Mouse (Mus musculus) naive thymus-derived CD4-positive, alpha-beta T cell, adult 2 months (primary cell): ENCODE measurements around the gene Mertk.
"Not testable (repeated sequence)": the region's sequence is repeated elsewhere in the genome, so short reads cannot be mapped to it uniquely, and the experiment has no call there.

Experiments used
- DNase-seq: peaks from one replicate; pipeline ENCODE4 v3.0.0-alpha.2; 2011; ENCODE audit warnings: low read depth

Gene Mertk

DNA sequence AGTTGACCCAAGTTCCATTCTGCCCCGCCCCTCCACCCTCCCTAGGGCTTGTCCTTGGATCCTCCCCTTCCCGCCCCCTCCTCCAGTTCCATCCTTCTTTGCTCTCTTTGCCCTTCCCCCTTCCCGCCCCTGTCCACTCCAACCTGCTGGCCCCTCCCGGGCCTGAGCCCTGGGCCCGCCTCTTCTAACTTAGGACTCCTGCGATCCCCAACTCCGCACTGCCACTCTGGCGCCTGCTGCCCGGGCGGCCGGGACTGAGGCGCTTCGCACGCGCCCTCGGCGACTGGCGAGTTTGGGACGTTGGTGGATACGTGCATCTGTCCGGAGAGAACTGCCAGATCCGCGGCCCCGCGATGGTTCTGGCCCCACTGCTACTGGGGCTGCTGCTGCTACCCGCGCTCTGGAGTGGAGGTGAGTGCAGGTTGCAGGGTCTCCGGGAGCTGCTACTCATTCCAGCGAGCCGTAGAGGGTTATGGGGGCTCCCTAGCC is at the start of gene Mertk:
Gene Mertk, plus strand, starts transcription at position 264 of the 489 bp plus-strand sequence.
- no peak for DNase-seq

DNA sequence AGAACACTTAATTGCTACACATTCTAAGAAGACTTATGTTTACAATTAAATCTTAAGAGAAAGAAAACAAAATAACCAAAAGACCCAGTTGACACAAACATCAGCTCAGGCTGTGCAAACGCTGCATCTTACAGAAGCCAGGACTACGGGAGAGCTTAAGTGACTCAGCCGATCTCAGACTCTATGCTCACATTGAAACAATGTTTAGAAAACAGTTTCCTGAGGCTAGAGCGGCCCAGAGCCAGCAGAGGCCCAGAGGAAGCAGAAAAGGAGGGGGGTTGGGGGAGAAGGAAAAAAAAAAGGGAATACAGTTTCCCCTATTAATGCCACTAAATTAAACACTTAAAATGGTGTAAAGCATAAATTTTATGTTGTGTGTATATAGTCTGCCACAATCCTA is 18.1 kb upstream of the Mertk start:
- DNase-seq = no peak

DNA sequence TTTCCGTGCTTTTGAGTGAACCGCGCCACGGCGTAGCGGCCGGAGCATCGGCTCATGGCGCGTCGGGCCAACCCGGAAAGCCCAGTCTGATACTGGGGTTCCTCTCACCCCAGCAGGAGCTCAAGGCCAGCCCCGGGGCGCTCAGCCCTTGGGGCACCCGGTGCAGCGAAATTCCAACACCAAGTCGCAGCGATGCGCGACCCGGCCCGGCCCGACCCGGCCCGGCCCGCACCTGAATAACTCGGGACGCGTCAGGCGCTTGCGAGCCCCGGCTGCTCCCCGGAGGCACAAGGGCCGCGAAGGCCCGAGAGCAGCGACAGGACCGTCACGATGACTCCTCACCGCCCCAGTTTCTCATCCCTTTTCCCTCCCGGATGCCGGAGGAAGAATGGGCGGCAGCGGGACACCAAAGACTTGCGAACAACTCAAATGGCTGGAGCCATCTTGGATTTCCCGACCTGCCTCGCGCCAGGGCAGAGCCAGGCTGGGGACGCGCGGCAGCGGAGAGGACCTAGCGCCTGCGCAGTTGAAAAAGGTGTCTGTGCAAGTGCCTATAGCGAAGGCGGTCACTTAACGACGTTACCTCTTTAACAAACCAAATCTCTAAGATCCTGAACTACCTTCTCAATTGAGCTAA is 11.7 kb upstream of the Mertk start, which contains the start of gene Anapc1:
Gene Anapc1, minus strand, starts transcription at position 471 of the 637 bp plus-strand sequence.
- DNase-seq = peak; percentile 92

DNA sequence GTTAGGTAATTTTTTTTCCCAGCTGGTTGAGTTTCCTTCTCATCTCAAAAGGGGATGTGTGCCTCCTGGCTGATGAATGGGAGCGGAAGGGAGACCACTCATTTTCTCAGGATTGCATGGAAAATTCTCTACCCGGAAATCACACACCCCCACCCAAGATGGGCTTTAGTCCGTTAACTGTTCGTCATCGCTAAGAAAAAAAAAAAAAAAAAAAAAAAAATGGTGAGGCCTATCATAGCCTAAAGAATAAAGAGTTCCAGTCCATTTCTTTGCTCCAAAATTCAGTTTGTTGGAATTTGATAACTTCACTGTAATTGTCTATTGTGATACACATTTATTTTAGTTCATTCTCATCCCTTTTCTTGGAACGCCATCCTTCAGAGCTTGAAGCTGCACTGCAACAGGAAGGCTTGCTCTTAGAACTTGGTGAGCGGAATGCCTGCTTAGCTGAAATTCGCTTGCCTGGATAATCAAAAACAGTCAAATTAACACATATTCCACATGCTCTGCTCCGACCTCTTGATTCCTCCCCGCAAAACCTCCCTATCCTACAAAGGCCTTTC is 11.1 kb upstream of the Mertk start:
- peak; percentile 21 for DNase-seq

DNA sequence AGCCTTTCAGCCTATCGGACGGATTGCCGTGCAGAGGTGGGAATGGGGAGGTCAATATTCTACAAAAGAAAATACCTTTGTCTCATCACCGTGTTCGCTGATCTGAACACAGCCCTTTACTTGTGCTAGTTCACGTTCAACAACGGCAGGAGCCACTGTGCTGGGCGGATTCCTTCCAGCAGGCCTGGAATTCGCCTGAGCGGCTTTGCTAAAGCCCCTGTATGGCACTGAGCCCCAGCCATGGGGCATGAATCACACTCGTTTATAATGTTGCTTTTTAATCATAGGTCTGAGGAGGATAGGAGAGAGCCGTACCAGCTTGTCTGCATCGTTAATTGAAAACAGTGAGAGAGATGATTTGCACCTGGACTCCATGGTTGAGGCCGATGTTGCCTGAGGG is 6.4 kb upstream of the Mertk start:
- no peak for DNase-seq

DNA sequence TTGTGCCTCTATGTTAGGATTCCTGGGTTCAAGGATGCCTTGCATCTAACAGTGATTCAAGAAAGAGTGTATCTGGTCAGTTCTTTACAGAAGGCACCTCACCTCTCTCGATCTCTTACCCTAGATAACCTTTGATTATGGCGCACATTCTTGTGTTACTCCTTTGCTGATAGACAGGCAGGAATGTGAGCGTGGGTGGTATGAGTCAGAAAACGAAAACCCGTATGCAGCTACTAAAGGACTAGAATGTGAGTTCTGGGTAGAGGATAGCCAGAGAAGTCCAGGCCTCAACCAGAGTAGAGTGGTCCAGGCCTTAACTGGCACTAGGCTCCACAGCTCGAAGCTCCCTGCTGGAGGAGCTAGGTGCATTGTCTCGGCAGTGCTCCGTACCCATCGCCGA is 6.0 kb upstream of the Mertk start:
- no peak for DNase-seq

DNA sequence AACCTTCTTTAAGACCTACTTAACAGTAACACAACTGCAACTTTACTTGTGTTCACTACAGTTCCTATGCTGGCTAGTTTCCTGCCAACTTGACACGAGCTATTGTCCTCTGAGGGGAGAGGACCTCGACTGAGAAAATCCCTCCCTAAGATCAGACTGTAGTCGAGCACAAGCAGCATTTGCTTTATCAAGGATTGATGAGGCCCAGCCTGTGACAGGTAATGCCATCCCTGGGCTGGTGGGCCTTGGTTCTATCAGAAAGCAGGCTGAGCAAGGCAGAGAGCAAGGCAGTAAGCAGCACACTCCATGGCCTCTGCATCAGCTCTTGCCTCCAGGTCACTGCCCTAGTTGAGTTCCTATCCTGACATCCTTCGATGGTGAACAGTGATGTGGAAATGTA is 5.5 kb upstream of the Mertk start:
- no peak for DNase-seq

DNA sequence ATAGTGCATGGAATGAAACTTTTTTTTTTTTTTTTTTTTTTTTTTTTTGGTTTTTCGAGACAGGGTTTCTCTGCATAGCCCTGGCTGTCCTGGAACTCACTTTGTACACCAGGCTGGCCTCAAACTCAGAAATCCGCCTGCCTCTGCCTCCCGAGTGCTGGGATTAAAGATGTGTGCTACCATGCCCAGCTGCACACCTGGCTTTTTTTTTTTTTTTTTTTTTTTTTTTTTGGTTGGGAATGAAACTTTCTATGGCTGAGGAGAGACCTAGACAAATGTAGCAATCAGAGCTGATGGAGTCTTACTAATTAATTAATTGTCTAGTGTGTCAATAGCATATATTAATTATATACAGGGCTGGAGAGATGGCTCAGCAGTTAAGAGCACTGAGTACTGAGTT is 4.9 kb upstream of the Mertk start:
- DNase-seq = not testable (repeated sequence)

DNA sequence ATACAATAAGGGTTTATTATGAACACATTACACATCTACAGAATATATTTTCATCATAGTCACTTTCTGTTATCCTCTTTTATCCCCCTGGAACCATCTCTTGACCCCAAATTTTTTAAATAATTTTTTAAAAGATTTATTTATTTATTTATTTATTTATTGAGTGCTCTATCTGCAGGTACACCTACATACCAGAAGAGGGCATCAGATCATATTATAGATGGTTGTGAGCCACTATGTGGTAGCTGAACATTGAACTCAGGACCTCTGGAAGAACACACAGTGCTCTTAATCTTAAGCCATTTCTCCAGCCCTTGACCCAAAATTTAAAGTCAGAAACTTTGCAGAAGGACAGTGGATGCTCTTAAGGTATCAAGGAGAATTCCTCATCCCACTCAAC is 4.2 kb upstream of the Mertk start:
- no peak for DNase-seq

DNA sequence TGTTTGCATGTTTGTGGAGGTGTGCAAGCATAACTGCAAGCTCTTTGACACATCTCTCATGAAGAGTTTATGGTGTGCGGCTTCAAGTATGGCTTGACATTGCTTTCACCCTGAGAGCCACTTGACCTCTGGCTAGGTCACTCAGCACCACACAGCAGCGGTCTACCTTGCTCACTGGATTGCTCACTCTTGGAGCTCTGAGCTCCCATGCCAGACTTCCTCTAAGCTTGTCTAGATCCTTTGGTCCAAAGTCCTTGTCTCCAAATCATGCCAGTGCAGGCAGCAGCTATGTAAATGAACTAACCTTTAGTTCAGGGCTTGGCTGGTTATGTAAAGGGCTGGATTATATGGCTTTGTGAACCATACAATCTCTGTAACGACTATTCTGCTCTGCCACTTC is 2.3 kb upstream of the Mertk start:
- no peak for DNase-seq

DNA sequence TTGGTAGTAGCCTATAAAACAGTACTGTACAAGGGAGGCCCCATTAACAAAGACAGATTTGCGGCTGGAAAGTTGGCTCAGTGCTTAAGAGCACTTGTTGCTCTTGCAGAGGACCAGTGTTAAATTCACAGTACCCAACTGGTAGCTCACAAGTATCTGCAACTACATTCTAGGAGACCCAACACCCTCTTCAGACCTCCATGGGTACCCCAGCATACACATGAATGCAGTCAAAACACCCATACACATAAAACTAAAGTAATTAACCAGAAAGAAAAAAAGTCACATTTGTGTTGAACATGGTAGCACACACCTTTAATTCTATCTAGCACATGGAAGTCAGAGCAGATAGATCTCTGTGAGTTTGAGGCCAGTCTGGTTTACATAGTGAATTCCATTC is 1.7 kb upstream of the Mertk start:
- DNase-seq = no peak

DNA sequence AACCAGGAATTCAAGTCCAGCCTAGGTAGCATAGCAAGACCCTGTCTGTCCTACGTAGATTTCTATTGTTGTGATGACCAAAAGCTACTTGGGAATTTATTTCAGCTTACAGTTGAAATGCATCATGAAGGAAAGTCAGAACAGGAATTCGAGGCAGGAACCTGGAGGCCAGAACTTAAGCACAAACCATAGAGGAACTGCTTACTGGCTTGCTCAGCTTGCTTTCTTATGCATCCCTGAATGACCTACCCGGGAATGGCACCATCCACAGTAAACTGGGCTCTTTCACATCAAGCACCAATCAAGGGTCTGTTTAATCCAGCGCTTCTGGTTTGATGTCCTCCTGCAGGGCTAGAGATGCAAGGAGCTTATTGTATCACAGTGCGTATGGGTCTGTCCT is 1.2 kb upstream of the Mertk start:
- DNase-seq = no peak

DNA sequence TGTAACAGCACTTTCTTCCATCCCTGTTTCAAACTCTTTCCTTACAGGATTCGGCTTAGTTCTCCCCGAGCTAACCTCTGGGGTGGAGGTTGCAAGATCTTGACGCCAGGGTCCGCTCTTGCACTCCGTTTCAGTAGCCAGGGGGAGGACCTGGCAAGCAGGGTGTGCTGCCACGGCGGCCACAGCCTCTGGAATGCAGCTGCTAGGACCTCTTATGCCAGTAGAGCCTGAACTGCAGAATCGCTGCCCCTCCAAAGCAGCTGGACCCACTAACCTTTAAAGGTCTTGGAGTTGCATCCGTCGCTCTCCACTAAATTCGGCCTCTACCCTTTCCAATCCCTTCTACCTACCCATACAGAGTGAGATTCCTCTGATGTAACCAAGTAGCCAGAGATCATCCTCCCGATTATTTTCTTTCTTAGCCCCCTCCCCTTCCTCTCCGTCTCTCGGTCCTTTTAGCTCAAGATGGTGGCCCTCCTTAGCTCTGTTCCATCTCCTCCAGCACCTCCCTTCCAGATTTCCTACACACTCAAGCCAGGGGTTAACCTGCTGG is 540 bp upstream of the Mertk start:
- peak; percentile 63 for DNase-seq

DNA sequence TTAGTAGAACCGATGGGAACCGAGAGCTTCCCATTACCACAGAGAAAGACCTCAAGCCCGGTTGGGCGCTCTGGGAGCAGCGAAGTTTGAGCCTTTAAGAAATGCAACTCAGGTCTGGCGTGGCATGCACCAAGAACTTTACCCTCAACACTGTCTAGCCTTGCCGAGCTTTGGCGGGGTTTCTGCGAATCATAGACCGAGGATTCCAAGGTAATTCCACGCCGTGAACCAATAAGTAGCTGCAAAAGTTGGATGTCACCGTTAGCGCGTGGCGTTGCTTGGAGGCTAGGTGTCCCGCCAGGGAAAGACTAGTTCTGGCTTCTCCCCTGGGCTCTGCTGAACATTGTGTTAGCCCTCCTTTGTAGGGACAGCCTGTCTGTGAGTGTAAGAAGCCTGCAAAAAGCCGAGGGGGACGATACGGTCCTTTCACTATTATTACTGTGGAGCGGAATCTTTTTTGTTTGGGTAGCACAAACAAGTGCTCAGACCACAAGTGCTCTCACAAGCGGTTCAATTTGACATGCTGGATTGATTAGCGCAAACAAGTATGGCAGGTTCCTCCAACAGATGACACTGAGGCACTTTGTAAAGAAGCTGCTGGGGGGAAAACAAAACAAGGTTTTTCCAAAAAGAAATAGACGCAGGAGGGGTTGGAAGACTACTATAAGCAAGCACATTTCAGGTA is 587 bp downstream of the Mertk start:
- peak; percentile 21 for DNase-seq

DNA sequence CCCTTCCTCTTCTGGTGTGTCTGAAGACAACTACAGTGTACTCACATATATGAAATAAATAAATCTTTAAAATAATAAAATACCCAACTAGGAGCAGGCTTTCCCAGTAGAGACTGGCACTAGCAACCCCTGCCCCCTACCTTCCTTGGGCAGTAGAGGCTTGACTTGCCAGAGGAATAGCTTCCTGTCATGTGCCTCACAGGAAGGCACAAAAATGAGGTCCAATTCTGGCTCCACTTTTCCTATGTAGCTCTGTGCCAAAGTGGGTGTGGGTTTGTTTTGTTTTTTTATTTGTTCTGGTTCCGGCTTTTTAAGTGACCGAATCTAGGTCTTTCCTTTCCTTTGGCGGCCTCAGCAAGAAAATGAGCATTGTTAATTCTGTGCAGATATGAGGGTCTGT is 5.7 kb downstream of the Mertk start:
- no peak for DNase-seq

DNA sequence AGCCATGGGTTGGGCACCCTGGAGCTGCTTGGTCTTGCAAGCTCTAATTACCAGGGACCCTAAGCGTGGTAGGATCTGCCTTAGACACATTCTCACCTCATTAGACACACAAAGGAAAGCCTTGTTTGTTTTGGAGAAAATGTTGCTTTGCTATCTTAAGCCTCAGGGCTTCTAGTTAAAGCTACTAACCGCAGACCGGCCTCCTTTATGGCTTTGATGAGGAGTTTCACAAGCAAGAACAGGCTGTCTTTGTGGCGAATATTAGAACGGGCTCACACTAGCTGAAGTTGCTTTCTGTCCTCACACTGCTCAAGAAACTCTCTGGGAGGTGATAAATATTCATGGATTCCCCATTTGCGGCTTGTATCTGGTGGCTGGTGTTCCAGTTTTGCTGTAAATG is 10.5 kb downstream of the Mertk start:
- no peak for DNase-seq

DNA sequence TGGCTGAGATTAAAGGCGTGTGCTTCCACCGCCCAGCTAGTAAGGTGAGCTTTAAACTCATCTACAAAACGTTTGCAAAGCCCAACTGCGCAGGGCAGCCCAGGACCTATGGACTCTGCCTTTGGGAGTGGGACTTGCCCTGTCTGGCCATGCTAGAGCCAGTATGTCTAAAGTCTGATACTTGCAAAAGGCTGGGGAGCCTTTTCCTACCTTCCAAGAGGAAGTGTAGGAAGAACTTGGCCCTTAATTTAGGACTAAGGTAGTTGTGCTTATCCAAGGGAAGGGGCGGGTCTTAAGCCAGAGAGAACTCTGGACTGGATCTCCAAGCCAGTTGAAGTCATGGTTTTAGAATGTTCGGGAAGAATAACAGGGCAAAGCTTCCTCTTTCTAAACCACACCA is 11.9 kb downstream of the Mertk start:
- DNase-seq = no peak

DNA sequence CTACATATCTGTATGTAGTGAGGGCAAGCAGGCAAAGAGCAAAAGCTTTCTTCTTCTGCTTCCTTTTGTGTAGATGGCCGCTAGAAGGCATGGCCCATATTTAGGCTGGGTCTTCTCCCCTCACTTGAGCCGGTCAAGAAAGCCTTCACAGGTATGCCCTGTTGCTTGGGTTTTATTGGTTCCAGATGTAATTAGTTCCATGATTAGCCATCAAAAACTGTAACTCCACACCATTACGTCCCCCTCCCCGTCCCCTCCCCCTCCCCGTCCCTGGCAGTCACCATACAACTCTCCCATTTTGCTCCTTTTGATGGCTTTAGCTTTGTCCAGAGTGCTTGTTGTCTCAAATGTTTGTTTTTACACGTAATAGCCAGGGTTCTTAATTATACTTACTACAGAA is 14.2 kb downstream of the Mertk start:
- no peak for DNase-seq

DNA sequence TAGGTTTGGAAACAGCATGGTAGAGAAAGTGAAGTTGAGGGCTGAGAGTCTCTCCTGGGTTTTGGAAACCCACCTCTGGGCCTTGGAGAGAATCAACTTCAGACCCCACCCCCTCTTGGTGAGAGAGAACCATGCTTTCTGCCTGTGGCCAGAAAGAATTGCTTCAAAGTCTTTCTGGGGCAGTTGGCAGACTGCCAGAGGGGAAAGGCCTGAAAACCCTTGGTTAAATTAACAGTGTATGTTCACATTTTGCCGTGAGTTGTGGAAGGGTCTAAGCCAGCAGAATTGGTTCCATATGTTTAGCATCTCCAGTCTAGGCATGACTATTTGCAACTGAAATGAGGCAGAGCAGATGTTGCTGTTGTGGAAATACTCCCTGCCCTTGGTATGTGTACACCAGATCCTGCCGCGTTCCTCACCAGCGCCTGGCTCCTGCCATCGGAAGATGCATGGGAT is 14.8 kb downstream of the Mertk start:
- DNase-seq = no peak

DNA sequence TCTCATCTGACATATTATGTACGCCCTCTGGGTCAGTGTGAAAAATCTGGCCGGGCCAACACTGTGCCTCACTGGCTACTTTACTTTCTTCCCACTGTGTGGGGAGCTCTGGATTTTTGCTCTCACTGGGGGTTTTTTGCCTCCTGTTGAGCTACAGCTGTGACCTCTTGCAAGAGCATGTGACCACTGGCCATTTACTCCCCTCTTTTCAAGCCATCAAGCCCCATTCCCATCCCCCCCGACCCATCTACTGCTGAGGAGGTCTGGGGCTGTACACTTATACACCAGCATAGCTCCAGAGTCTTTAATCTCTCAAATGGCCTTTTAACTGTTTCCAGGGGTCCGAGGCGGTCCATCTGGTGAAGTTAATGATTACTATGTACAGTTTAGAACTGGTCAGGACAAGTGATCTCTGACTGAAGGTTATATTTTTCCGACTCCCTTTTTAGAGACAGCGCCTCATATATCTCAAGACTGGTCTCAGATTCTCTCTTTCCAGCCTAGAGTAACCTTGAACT is 16.0 kb downstream of the Mertk start:
- DNase-seq = no peak

DNA sequence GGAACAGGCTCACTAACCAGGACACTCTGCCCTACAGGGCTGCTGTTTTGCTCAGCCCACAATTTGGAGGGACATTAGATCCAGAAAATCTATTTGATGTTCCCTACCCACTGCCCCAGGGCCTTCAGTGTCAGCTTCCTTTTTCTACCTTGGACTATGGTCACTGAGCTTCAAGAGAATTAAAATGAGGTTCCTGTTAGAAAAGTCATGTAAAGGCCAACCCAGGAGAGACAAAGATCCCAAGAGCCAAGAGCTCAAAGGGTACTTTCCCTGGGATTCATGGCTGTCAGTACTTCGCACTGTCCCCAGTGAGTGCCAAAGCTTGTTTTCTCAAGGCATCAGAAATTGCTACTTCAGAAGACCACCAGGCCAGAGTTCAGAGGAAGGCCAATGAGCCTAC is 17.2 kb downstream of the Mertk start:
- DNase-seq = no peak

DNA sequence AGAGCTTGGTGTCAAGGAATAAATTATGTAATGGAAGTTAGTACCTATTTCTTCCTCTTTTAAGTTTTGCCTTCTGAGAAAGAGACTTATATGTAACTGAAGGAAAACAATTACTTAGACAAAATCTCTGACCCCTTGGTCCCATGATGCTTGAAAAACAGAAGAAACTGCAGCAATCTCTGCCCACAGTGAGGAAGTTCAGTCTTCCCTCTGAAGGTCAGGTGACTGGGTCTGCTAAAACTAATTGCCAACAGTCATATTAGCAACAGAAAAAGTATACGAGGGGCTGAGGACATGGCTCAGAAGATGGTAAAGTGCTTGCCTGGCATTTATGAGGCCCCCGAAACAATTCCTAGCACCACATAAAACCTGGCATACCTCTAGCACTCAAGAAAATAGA is 20.6 kb downstream of the Mertk start:
- no peak for DNase-seq
